36 mouse cellular contexts compared by ENCODE assay signal in the genomic region with DNA sequence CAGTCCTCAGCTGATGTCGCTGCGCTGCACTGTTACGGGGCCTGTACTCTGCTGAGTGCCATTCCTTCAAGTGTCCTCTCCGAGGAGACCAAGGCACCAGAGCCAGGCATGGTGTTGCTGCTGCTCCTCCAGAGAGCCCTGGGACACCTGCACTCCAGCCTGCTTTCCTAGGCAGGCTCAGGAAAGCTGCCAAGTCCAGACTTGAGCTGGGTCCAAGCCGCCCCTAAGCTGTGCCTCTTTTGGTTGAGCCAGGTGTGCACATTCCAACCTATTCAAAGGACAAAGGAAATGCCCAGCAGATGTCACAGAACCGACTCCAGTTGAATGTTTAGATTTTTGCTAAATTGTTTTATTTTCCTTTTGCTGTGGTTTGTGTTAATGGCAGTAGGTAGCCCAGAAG. TPM values are rescaled to one million over a fixed set of nuclear protein-coding genes. Genes with fewer than 3 reads are reported as not detected.
"Had no signal": no experiment of that assay in that cellular context is flagged by ENCODE, and none has a peak within 500 bp of the region (broad histone marks: within the 10 kb centered on the region; RNA-seq: fewer than 3 reads in every experiment).

No protein-coding gene starts in this region.

RNA-seq across cellular contexts. Expression of a gene that starts 20.9 kb away (rescaled TPM):
- total RNA-seq: gastrocnemius, adult 2 months; gastrocnemius, postnatal 10 days; gastrocnemius, postnatal 25 days; gastrocnemius, postnatal 4 days; granulocyte monocyte progenitor cell, adult 5-6 weeks; heart, adult 18-20 months; heart, adult 8-10 months; heart, postnatal 10 days; heart, postnatal 25 days; heart, postnatal 4 days; layer of hippocampus, adult 18-20 months; layer of hippocampus, adult 8-10 months; layer of hippocampus, postnatal 14 days; layer of hippocampus, postnatal 36 days; left cerebral cortex, adult 18-20 months; left cerebral cortex, adult 8-10 months; left cerebral cortex, postnatal 10 days; left cerebral cortex, postnatal 25 days; left cerebral cortex, postnatal 4 days had no signal
- polyA plus RNA-seq: frontal cortex, adult 2 months; heart, embryonic 10.5 days; heart, embryonic 12.5 days; heart, embryonic 14.5 days; heart, embryonic 16.5 days; hindbrain, embryonic 10.5 days; hindbrain, embryonic 12.5 days; hindbrain, embryonic 15.5 days; inflammation-experienced regulatory T-cells, adult 6 months; intestine, embryonic 15.5 days; intestine, postnatal 0 days; kidney, embryonic 14.5 days; kidney, postnatal 0 days; large intestine, adult 2 months; limb, embryonic 11.5 days; liver, embryonic 11.5 days; liver, embryonic 13.5 days had no signal
